Mouse (Mus musculus): ENCODE measurements around the gene Kif21b. TPM values are rescaled to one million over a fixed set of nuclear protein-coding genes. Genes with fewer than 3 reads are reported as not detected.

Gene Kif21b
- polyA plus RNA-seq, 1 experiment from 2014 or later = 56.4 TPM

- WGBS = 92% methylated on average over 4 of the region's 4 CpGs
- Histone ChIP-seq H3K4me3 (replicated peaks; ENCODE audit: low read depth, low read length) (no peak overlapping the region), H3K9me3 (ENCODE audit: control insufficient read depth, low read length) (no peaks in the 10 kb centered on the region), H3K27ac (replicated peaks; ENCODE audit: low read depth, low read length) (no peak overlapping the region), H3K4me2 (ENCODE audit: low read length) (no peak overlapping the region), H3K27me3 (ENCODE audit: control insufficient read depth, insufficient read depth, low read length) (no peaks in the 10 kb centered on the region), H3K9ac (replicated peaks; ENCODE audit: low read length) (no peak overlapping the region), H3K36me3 (ENCODE audit: control insufficient read depth, insufficient read depth, low read length) (peaks cover 98% of the 10 kb centered on the region), H3K4me1 (ENCODE audit: control insufficient read depth, insufficient read depth, low read length) (no peaks in the 10 kb centered on the region)
- no peak for ATAC-seq (ENCODE audit: low FRiP score, low TSS enrichment)
- no peak for DNase-seq
These were observed 25.8 kb downstream of the Kif21b start for GRCm38 (mm10) chr1:136156951-136157350.

- Histone ChIP-seq H3K27me3 (ENCODE audit: control insufficient read depth, insufficient read depth, low read length) (no peaks in the 10 kb centered on the region), H3K9ac (replicated peaks; ENCODE audit: low read length) (no peak overlapping the region), H3K4me2 (ENCODE audit: low read length) (no peak overlapping the region), H3K36me3 (ENCODE audit: control insufficient read depth, insufficient read depth, low read length) (peaks cover 98% of the 10 kb centered on the region), H3K4me1 (ENCODE audit: control insufficient read depth, insufficient read depth, low read length) (no peaks in the 10 kb centered on the region), H3K27ac (replicated peaks; ENCODE audit: low read depth, low read length) (no peak overlapping the region), H3K9me3 (ENCODE audit: control insufficient read depth, low read length) (no peaks in the 10 kb centered on the region), H3K4me3 (replicated peaks; ENCODE audit: low read depth, low read length) (no peak overlapping the region)
- ATAC-seq (ENCODE audit: low FRiP score, low TSS enrichment) (no peak), DNase-seq (no peak)
- 47% methylated on average over 12 of the region's 12 CpGs for WGBS
These were observed 28.6 kb downstream of the Kif21b start for GRCm38 (mm10) chr1:136159830-136160229.

GRCm38 (mm10) chr1:136160297-136160696, 29.1 kb downstream of the Kif21b start:
- DNase-seq = no peak
- Histone ChIP-seq H3K4me1 (ENCODE audit: control insufficient read depth, insufficient read depth, low read length) (no peaks in the 10 kb centered on the region), H3K36me3 (ENCODE audit: control insufficient read depth, insufficient read depth, low read length) (peaks cover 98% of the 10 kb centered on the region), H3K9me3 (ENCODE audit: control insufficient read depth, low read length) (no peaks in the 10 kb centered on the region), H3K4me3 (replicated peaks; ENCODE audit: low read depth, low read length) (no peak overlapping the region), H3K27ac (replicated peaks; ENCODE audit: low read depth, low read length) (no peak overlapping the region), H3K9ac (replicated peaks; ENCODE audit: low read length) (no peak overlapping the region), H3K27me3 (ENCODE audit: control insufficient read depth, insufficient read depth, low read length) (no peaks in the 10 kb centered on the region), H3K4me2 (ENCODE audit: low read length) (no peak overlapping the region)
- WGBS = 90% methylated on average over 12 of the region's 12 CpGs
- ATAC-seq (ENCODE audit: low FRiP score, low TSS enrichment) = no peak

GRCm38 (mm10) chr1:136160930-136161329, 29.7 kb downstream of the Kif21b start:
- Histone ChIP-seq H3K9me3 (ENCODE audit: control insufficient read depth, low read length) (no peaks in the 10 kb centered on the region), H3K36me3 (ENCODE audit: control insufficient read depth, insufficient read depth, low read length) (peaks cover 98% of the 10 kb centered on the region), H3K27ac (replicated peaks; ENCODE audit: low read depth, low read length) (no peak overlapping the region), H3K4me1 (ENCODE audit: control insufficient read depth, insufficient read depth, low read length) (no peaks in the 10 kb centered on the region), H3K9ac (replicated peaks; ENCODE audit: low read length) (no peak overlapping the region), H3K4me2 (ENCODE audit: low read length) (no peak overlapping the region), H3K27me3 (ENCODE audit: control insufficient read depth, insufficient read depth, low read length) (no peaks in the 10 kb centered on the region), H3K4me3 (replicated peaks; ENCODE audit: low read depth, low read length) (no peak overlapping the region)
- DNase-seq = no peak
- WGBS = 88% methylated on average over 6 of the region's 6 CpGs
- ATAC-seq (ENCODE audit: low FRiP score, low TSS enrichment) = no peak

- H3K9me3 ChIP-seq (ENCODE audit: control insufficient read depth, low read length) = no peaks in the 10 kb centered on the region
These were observed 30.2 kb downstream of the Kif21b start for GRCm38 (mm10) chr1:136161333-136161921.

GRCm38 (mm10) chr1:136165436-136165835, 34.2 kb downstream of the Kif21b start:
- no peak overlapping the region for H3K9ac ChIP-seq (replicated peaks; ENCODE audit: low read length)
- no peak overlapping the region for H3K4me2 ChIP-seq (ENCODE audit: low read length)
- peaks cover 98% of the 10 kb centered on the region for H3K36me3 ChIP-seq (ENCODE audit: control insufficient read depth, insufficient read depth, low read length)
- no peak overlapping the region for H3K27ac ChIP-seq (replicated peaks; ENCODE audit: low read depth, low read length)
- 32% methylated on average over 2 of the region's 2 CpGs for WGBS
- DNase-seq (peak; percentile 30), ATAC-seq (ENCODE audit: low FRiP score, low TSS enrichment) (no peak)
- no peaks in the 10 kb centered on the region for H3K4me1 ChIP-seq (ENCODE audit: control insufficient read depth, insufficient read depth, low read length)
- H3K9me3 ChIP-seq (ENCODE audit: control insufficient read depth, low read length) = no peaks in the 10 kb centered on the region
- no peak overlapping the region for H3K4me3 ChIP-seq (replicated peaks; ENCODE audit: low read depth, low read length)
- H3K27me3 ChIP-seq (ENCODE audit: control insufficient read depth, insufficient read depth, low read length) = no peaks in the 10 kb centered on the region

More at GRCm38 (mm10) chr1:136161333-136161921, 30.2 kb downstream of the Kif21b start:
- Histone ChIP-seq H3K4me2 (ENCODE audit: low read length) (no peak overlapping the region), H3K27me3 (ENCODE audit: control insufficient read depth, insufficient read depth, low read length) (no peaks in the 10 kb centered on the region), H3K27ac (replicated peaks; ENCODE audit: low read depth, low read length) (no peak overlapping the region), H3K4me3 (replicated peaks; ENCODE audit: low read depth, low read length) (no peak overlapping the region), H3K9ac (replicated peaks; ENCODE audit: low read length) (no peak overlapping the region), H3K4me1 (ENCODE audit: control insufficient read depth, insufficient read depth, low read length) (no peaks in the 10 kb centered on the region), H3K36me3 (ENCODE audit: control insufficient read depth, insufficient read depth, low read length) (peaks cover 98% of the 10 kb centered on the region)
- DNase-seq (no peak), ATAC-seq (ENCODE audit: low FRiP score, low TSS enrichment) (no peak)
- 94% methylated on average over 7 of the region's 7 CpGs for WGBS

GRCm38 (mm10) chr1:136167657-136168056, 36.5 kb downstream of the Kif21b start:
- H3K4me1 ChIP-seq (ENCODE audit: control insufficient read depth, insufficient read depth, low read length) = no peaks in the 10 kb centered on the region
- no peaks in the 10 kb centered on the region for H3K9me3 ChIP-seq (ENCODE audit: control insufficient read depth, low read length)
- WGBS = 68% methylated on average over 8 of the region's 8 CpGs
- no peak overlapping the region for H3K4me2 ChIP-seq (ENCODE audit: low read length)
- no peak overlapping the region for H3K27ac ChIP-seq (replicated peaks; ENCODE audit: low read depth, low read length)
- no peak for ATAC-seq (ENCODE audit: low FRiP score, low TSS enrichment)
- peaks cover 98% of the 10 kb centered on the region for H3K36me3 ChIP-seq (ENCODE audit: control insufficient read depth, insufficient read depth, low read length)
- no peaks in the 10 kb centered on the region for H3K27me3 ChIP-seq (ENCODE audit: control insufficient read depth, insufficient read depth, low read length)
- no peak overlapping the region for H3K9ac ChIP-seq (replicated peaks; ENCODE audit: low read length)
- H3K4me3 ChIP-seq (replicated peaks; ENCODE audit: low read depth, low read length) = no peak overlapping the region
- DNase-seq = peak; percentile 37

- no peaks in the 10 kb centered on the region for H3K27me3 ChIP-seq (ENCODE audit: control insufficient read depth, insufficient read depth, low read length)
- peak; percentile 69; the same call in 1 of the 2 replicates for ATAC-seq (ENCODE audit: low FRiP score, low TSS enrichment)
- H3K4me1 ChIP-seq (ENCODE audit: control insufficient read depth, insufficient read depth, low read length) = peaks cover 7% of the 10 kb centered on the region
- DNase-seq = peak; percentile 91
- no peak overlapping the region for H3K9ac ChIP-seq (replicated peaks; ENCODE audit: low read length)
- peaks cover 95% of the 10 kb centered on the region for H3K36me3 ChIP-seq (ENCODE audit: control insufficient read depth, insufficient read depth, low read length)
- no peaks in the 10 kb centered on the region for H3K9me3 ChIP-seq (ENCODE audit: control insufficient read depth, low read length)
- H3K4me2 ChIP-seq (ENCODE audit: low read length) = no peak overlapping the region
- no peak overlapping the region for H3K4me3 ChIP-seq (replicated peaks; ENCODE audit: low read depth, low read length)
- H3K27ac ChIP-seq (replicated peaks; ENCODE audit: low read depth, low read length) = no peak overlapping the region
- WGBS = 7% methylated on average over 5 of the region's 5 CpGs
These were observed 38.9 kb downstream of the Kif21b start for GRCm38 (mm10) chr1:136170109-136170508.

GRCm38 (mm10) chr1:136172696-136173095, 41.5 kb downstream of the Kif21b start:
- DNase-seq (no peak), ATAC-seq (ENCODE audit: low FRiP score, low TSS enrichment) (no peak)
- H3K36me3 ChIP-seq (ENCODE audit: control insufficient read depth, insufficient read depth, low read length) = peaks cover 95% of the 10 kb centered on the region
- H3K9me3 ChIP-seq (ENCODE audit: control insufficient read depth, low read length) = no peaks in the 10 kb centered on the region
- H3K9ac ChIP-seq (replicated peaks; ENCODE audit: low read length) = no peak overlapping the region
- WGBS = 70% methylated on average over 12 of the region's 12 CpGs
- H3K27me3 ChIP-seq (ENCODE audit: control insufficient read depth, insufficient read depth, low read length) = no peaks in the 10 kb centered on the region
- no peak overlapping the region for H3K4me2 ChIP-seq (ENCODE audit: low read length)
- H3K27ac ChIP-seq (replicated peaks; ENCODE audit: low read depth, low read length) = no peak overlapping the region
- H3K4me3 ChIP-seq (replicated peaks; ENCODE audit: low read depth, low read length) = no peak overlapping the region
- peaks cover 7% of the 10 kb centered on the region for H3K4me1 ChIP-seq (ENCODE audit: control insufficient read depth, insufficient read depth, low read length)

All from midbrain, embryonic 14.5 days (tissue).